Mouse (Mus musculus) left cerebral cortex, postnatal 36 days (tissue): ENCODE results near the gene Il3. TPM values are rescaled to one million over a fixed set of nuclear protein-coding genes. Genes with fewer than 3 reads are reported as not detected.

ENCODE experiments used
- DNase-seq, 2 experiments: peaks; one replicate each; pipeline ENCODE4 v3.0.0; 2021 to 2022; ENCODE audit warnings: low spot score in 2 of 2, mixed read lengths in 1 of 2
- intact Hi-C: fragments of 180-260 bp; cut with DNase I; formaldehyde crosslinking; loops from one replicate; pipeline ENCODE4 v1.15.1; 2025
- total RNA-seq, 2 experiments: library from RNA; stranded (reverse); gene quantifications; 2 replicates each; pipeline ENCODE4 v1.2.3; 2021

Il3 gene
- total RNA-seq, 2 experiments from 2014 or later: not detected

GRCm38 (mm10) chr11:54293980-54294807, 27.1 kb upstream of the Il3 start:
- no peak for DNase-seq
- intact Hi-C loops: no loop called here

GRCm38 (mm10) chr11:54292163-54292562, 25.1 kb upstream of the Il3 start:
- no peak for DNase-seq

GRCm38 (mm10) chr11:54287821-54288453, 20.9 kb upstream of the Il3 start:
- intact Hi-C loops: no loop called here
- no peak for DNase-seq

More at GRCm38 (mm10) chr11:54292163-54292562, 25.1 kb upstream of the Il3 start:
- intact Hi-C loops: no loop called here

- intact Hi-C loops: no loop called here
- no peak for DNase-seq
Measured at GRCm38 (mm10) chr11:54271437-54271949, 4.4 kb upstream of the Il3 start.

GRCm38 (mm10) chr11:54269191-54269896, 2.3 kb upstream of the Il3 start:
- DNase-seq: no peak
- intact Hi-C loops: no loop called here

GRCm38 (mm10) chr11:54264542-54264941, 2.5 kb downstream of the Il3 start:
- intact Hi-C loops: no loop called here

GRCm38 (mm10) chr11:54263405-54264031, 3.6 kb downstream of the Il3 start:
- intact Hi-C loops: no loop called here
- no peak for DNase-seq

More at GRCm38 (mm10) chr11:54264542-54264941, 2.5 kb downstream of the Il3 start:
- DNase-seq: peak in 1 of 2 experiments; percentile 14

- intact Hi-C loops: loop anchor here (1.0 to 2.0 kb wide), 2 partner anchors 112 to 254 kb away; no protein-coding TSS in a partner anchor
- DNase-seq: peak; percentile 29 to 53
Measured at GRCm38 (mm10) chr11:54256624-54257376, 10.3 kb downstream of the Il3 start.

GRCm38 (mm10) chr11:54254114-54254513, 13.0 kb downstream of the Il3 start:
- DNase-seq: no peak
- intact Hi-C loops: no loop called here

GRCm38 (mm10) chr11:54250575-54250974, 16.5 kb downstream of the Il3 start:
- intact Hi-C loops: no loop called here
- no peak for DNase-seq

GRCm38 (mm10) chr11:54249748-54250147, 17.3 kb downstream of the Il3 start:
- intact Hi-C loops: no loop called here
- DNase-seq: no peak

- intact Hi-C loops: no loop called here
- DNase-seq: no peak
Measured at GRCm38 (mm10) chr11:54248940-54249717, 17.9 kb downstream of the Il3 start, which contains the start of gene Csf2. Csf2 (minus strand) TSS chr11:54249667.

- intact Hi-C loops: no loop called here
- DNase-seq: no peak
Measured at GRCm38 (mm10) chr11:54247251-54247950, 19.7 kb downstream of the Il3 start.

GRCm38 (mm10) chr11:54244465-54244864, 22.6 kb downstream of the Il3 start:
- intact Hi-C loops: no loop called here
- DNase-seq: no peak

- intact Hi-C loops: no loop called here
- no peak for DNase-seq
Measured at GRCm38 (mm10) chr11:54242494-54242893, 24.6 kb downstream of the Il3 start.

GRCm38 (mm10) chr11:54236939-54237338, 30.1 kb downstream of the Il3 start:
- intact Hi-C loops: no loop called here
- no peak for DNase-seq

- intact Hi-C loops: no loop called here
- DNase-seq: no peak
Measured at GRCm38 (mm10) chr11:54227478-54227877, 39.6 kb downstream of the Il3 start.
